Mouse (Mus musculus): Measurements from ENCODE around the gene Slx1b.

DNA sequence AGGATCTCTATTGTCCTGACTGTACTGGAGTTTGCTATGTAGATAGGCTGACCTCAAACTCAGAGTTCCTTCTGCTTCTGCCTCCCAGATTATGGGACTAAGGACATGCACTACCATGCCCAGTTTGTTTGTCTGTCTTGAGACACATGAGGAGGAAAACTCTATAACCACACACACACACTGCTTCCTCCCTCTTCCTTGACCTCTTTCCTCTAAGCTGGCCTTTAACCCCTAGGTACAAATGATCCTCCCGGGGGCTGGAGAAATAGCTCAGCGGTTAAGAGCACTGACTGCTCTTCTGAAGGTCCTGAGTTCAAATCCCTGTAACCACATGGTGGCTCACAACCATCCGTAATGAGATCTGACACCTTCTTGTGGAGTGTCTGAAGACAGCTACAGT, 51.2 kb downstream of the Slx1b start:
- TF ChIP-seq POLR2A (IDR thresholded peaks at IDR 0.05; ENCODE audit: borderline replicate concordance, extremely low read depth, low read depth, low read length) (no peak), CTCF (IDR thresholded peaks at IDR 0.05; ENCODE audit: insufficient read depth, low read length) (no peak)

Measured in lung, adult 2 months (tissue).